Mouse (Mus musculus) neutrophil, adult 5-6 weeks (primary cell): Measurements from ENCODE around the gene Chrnd. TPM values are rescaled to one million over a fixed set of nuclear protein-coding genes. Genes with fewer than 3 reads are reported as not detected.

Experiments used
- ATAC-seq: fragments of 151-379, 151-347 bp; 2 replicates; pipeline ENCODE4 v1.8.0; 2017; ENCODE audit warnings: mild to moderate bottlenecking, moderate TSS enrichment; ENCODE audit not compliant: insufficient number of reproducible peaks, poor library complexity, low FRiP score, severe bottlenecking; ENCODE audit errors: extremely low read depth
- total RNA-seq: library from RNA; stranded (forward); fragments of 200-1000 nt; gene quantifications from 2 replicates; pipeline ENCODE4 v1.2.3, GENCODE M21; 2017

Gene Chrnd
- total RNA-seq = not detected in 2 replicates

- no peak for ATAC-seq
Measured at GRCm38 (mm10) chr1:87190429-87190828, at the start of gene Chrnd. Gene Chrnd (plus strand): TSS chr1:87190607.

- ATAC-seq = no peak
Measured at GRCm38 (mm10) chr1:87141550-87141949, 48.9 kb upstream of the Chrnd start.

- ATAC-seq = no peak
Measured at GRCm38 (mm10) chr1:87142456-87142855, 48.0 kb upstream of the Chrnd start.

- no peak for ATAC-seq
Measured at GRCm38 (mm10) chr1:87143141-87143540, 47.3 kb upstream of the Chrnd start.

DNA sequence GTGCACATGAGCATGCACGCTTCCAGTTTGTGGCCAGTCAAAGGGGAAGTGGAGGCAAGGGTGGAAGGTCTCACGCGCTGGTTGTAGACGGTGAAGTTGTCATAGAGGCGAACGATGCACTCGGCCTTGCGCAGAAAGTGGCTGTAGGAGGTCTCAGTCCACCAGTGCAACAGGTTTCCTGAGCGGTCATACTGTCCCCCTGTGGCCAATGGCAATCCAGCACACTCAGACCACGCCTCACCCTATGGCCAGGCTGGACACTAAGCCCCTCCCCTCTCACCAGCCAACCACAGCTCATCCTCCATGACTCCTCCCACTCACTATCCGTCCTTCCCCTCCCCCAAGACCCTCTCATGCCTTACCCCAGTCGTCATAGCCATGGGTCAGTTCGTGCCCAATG is 41.0 kb upstream of the Chrnd start:
- ATAC-seq = no peak

GRCm38 (mm10) chr1:87151286-87151685 is 39.1 kb upstream of the Chrnd start:
- no peak for ATAC-seq

- no peak for ATAC-seq
Measured at GRCm38 (mm10) chr1:87153776-87154500, 36.5 kb upstream of the Chrnd start.

DNA sequence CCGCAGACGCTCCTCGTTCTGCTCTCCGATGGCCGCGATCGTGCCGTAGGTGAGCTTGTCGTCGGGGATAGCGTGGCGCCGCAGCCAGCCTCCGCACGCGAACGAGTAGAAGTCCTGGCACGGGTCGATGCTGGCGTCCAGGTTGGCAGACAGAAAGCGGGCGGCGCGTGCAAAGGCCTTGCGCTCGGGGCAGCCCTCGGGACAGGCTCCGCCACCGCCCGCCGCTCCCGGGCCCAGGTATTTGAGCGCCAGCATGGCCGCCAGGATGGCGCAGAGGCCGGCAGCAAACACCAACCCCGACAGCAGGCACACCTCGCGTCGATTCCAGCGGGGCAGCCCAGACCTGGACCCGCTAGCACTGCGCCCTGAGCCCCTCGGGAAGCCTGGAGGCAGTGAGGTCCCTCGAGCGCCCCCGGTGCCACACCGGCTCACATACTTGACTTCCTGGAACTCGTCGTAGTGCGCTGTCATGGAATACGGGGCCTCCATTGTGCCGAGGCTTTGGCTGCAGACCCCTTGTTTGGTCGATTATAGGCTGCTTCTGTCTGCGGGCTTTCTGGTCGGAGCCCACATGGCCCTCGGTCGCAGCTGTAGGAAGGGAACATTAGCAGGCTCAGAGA is 35.8 kb upstream of the Chrnd start:
- no peak for ATAC-seq

DNA sequence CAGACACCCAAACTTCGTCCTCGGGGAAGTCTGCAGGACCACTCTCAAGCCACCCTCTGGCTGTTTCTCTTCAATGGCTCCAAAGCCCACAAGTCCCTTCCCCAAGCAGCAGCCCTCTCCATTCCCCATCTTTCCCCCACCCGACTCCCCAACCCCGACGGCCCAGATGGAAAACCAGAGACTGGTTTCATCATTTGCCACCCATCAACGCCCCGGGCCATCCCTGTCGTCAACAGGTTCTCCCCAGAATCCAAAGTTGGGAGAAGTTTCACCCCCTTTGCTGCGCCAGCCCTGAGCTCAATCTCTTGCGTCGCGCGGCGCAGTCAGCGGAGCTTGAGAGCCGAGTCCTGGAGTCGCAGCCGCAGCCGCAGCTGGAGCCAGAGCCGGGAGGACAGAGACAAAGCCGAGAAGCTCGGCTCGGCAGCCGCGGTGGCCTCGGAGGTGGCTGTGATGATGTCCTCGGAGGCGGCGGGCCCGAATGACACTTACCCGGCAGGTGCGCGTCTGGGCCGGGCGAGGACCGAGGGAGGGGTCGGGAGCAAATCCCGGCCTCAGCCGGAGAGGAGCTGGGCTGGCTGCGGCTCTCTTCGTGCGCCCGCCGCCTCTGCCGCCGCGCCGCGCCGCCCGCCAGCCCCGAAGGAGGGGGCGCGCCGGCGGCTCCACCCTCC is 34.7 kb upstream of the Chrnd start:
- no peak for ATAC-seq

- ATAC-seq = no peak
Measured at GRCm38 (mm10) chr1:87156199-87156587, 34.2 kb upstream of the Chrnd start, which contains the start of gene Ecel1. Gene Ecel1 (minus strand): TSS chr1:87156521.

- ATAC-seq = no peak
Measured at GRCm38 (mm10) chr1:87159396-87159795, 31.0 kb upstream of the Chrnd start.

DNA sequence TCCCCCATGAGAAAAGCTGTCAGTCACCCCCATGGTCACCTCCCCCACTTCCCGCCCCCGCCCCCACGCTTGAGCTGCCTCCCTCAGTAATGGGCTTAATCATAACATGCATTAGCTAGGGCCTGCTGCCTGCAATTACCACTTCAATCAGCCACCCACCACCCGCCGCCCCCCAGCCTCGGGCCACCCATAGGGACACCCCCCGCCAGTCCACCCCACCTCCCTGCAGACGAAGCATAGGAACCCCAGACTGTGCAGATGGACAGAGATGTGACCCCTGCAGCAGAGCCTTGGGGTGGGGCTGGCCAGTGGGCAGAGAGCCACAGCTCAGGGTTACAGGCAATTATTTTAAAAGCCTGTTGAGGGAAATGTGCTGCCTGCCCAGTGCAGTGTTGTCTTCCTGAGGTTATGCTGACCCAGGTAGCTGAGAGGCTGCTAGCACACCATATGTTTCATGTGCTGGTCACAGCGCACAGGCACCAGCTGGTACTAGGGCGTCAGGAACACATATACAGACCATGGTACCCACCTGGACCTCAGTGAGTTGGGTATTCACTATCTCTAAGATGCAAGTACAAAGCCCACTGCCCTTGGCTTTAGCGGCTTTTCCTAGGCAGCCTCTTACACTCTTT is 26.1 kb upstream of the Chrnd start:
- ATAC-seq = no peak

GRCm38 (mm10) chr1:87164796-87165184 is 25.6 kb upstream of the Chrnd start:
- ATAC-seq = no peak

- no peak for ATAC-seq
Measured at GRCm38 (mm10) chr1:87170458-87170857, 19.9 kb upstream of the Chrnd start.

- ATAC-seq = no peak
Measured at GRCm38 (mm10) chr1:87171312-87171711, 19.1 kb upstream of the Chrnd start.

GRCm38 (mm10) chr1:87172316-87172715 is 18.1 kb upstream of the Chrnd start:
- no peak for ATAC-seq

DNA sequence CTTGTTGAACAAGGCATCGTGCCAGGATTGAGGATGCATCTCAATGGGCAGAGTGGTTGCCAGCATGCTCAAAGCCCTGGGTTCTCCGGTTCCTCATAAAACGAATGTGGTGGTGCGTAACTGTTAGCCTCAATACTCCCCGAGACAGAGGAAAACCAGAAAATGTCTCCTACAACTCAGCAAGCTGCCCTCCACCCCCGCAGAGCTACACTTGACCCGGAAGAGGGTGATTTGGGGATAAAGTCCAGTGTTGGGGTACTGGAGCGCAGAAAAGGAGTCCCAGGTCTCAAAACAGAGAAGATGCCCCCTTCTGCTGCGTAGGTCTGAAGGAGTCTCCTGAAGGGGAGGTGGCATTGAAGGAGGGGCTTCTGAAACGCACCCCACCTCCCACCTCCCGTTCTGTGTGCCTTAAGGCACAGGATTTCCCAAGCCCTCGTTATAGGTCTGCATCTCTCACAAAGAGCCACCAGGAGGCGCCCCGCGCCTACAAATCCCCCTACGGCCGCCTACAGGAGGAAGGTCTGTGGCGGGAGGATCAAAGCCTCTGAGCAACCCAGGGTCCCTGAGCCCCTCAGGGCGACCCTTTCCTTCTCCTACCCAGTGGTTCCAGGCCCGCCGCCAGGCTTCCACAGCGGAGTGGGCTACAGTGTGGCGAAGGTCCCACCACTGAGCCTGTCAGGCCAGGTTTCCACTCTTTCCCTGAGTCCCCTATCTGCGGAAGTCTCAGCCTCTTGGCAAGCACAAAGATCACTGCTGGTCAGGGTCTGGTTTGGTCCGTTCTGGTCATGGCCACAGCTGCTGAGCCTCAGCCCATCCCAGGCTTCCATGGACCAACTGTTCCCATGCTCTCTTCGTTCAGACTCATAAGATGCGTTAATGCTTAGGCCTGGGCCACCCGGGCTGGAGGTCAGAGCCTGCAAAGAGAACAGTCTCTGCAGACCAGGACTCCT is 16.1 kb upstream of the Chrnd start:
- no peak for ATAC-seq

- no peak for ATAC-seq
Measured at GRCm38 (mm10) chr1:87175852-87176292, 14.5 kb upstream of the Chrnd start.

DNA sequence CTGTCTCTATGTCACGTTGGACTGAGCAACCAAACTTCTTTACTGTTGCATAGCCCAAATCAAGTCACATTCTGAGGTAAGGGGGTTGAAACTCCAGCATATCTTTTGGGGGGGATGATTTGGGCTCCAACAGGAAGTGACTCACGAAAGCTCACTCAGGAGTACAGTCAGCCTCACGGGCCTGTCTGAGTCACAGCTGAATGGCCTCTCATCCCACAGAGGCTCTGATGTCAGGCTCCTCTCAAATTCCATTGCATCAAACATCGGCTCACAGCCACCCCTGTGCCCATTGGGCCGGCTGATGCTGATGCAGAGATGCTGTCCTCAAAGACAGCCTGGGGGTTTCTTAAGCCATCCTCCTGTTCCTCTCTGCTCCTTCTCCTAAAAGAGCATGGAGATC is 9.5 kb upstream of the Chrnd start:
- ATAC-seq = no peak
